ENCODE assay signal across 20 mouse cellular contexts in the genomic region with DNA sequence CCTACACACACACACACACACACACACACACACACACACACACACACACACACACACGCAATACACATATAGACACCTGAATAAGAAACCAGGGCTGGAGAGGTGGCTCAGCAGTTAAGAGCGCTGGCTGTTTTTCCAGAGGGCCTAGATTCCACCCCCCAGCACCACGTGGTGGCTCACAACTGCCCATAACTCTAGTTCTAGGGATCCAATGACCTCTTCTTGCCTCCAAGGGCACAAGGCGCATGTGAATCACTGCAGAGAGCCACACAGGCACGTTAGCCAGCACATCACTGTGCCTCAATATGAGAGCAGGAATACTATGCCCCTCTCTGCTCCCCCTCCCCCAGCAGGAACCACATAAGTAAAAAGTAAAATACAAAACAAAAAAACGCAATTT. TPM values are rescaled to one million over a fixed set of nuclear protein-coding genes. Genes with fewer than 3 reads are reported as not detected.
DNase-seq lines count a peak whose midpoint lies in the region; ATAC-seq and TF ChIP-seq lines count a peak whose summit lies in the region.
"Had no signal": no experiment of that assay in that cellular context is flagged by ENCODE, and none has a peak within 500 bp of the region (broad histone marks: within the 10 kb centered on the region; RNA-seq: fewer than 3 reads in every experiment).

No protein-coding gene starts in this region.

- peaks cover 2% of the 10 kb centered on the region for H3K36me3 ChIP-seq in kidney, adult 2 months (ENCODE audit: control insufficient read depth, insufficient read depth, low read length)
- peaks cover 61% of the 10 kb centered on the region for H3K36me3 ChIP-seq in kidney, embryonic 15.5 days

- intact Hi-C loops in gastrocnemius, adult 2 months (cut with DNase I): no loop called here

- H3K27me3 ChIP-seq in kidney, adult 2 months (replicated peaks; ENCODE audit: control insufficient read depth, insufficient read depth, low read length): no peaks in the 10 kb centered on the region
- no peaks in the 10 kb centered on the region for H3K27me3 ChIP-seq in kidney, embryonic 15.5 days
- H3K27me3 ChIP-seq: intestine, embryonic 15.5 days; lung, embryonic 15.5 days; neural tube, embryonic 12.5 days had no signal

- peaks cover 26% of the 10 kb centered on the region for H3K4me1 ChIP-seq in kidney, adult 2 months (ENCODE audit: control insufficient read depth, insufficient read depth, low read length)
- peaks cover 38% of the 10 kb centered on the region for H3K4me1 ChIP-seq in kidney, embryonic 15.5 days

- DNase-seq in gastrocnemius, adult 2 months: peak; percentile 48
- no peak for DNase-seq in gastrocnemius, adult 8-10 months (ENCODE audit: low spot score in 2 of 2)
- DNase-seq in kidney, adult 2 months: peak; percentile 81
- DNase-seq in adrenal gland, postnatal 14 days: peak; percentile 79
- peak; percentile 59 to 86 for DNase-seq in kidney, postnatal 25 days
- DNase-seq in ovary, postnatal 10 days (ENCODE audit: low spot score): no peak
- DNase-seq: cerebellum, adult 8-10 months; layer of hippocampus, postnatal 36 days; thymus, postnatal 14 days had no signal

- no peak for TF ChIP-seq CTCF in gastrocnemius, adult 2 months (IDR thresholded peaks at IDR 0.05)
- TF ChIP-seq CTCF in kidney, adult 2 months (conservative IDR thresholded peaks at IDR 0.05; ENCODE audit: insufficient read depth, insufficient read length, low read depth, low read length): no peak

- no peaks in the 10 kb centered on the region for H3K9me3 ChIP-seq in kidney, embryonic 15.5 days (replicated peaks)
- H3K9me3 ChIP-seq: embryonic facial prominence, embryonic 10.5 days; hindbrain, embryonic 13.5 days; intestine, embryonic 15.5 days; lung, embryonic 15.5 days; midbrain, embryonic 13.5 days; neural tube, embryonic 12.5 days had no signal

- no peak for ATAC-seq in kidney, embryonic 15.5 days (replicated peaks; ENCODE audit: low FRiP score)
- no peak for ATAC-seq in granulocyte monocyte progenitor cell, adult 5-6 weeks (replicated peaks; ENCODE audit: poor library complexity, severe bottlenecking)
- ATAC-seq: intestine, embryonic 15.5 days; midbrain, embryonic 13.5 days had no signal

- no peak overlapping the region for H3K4me2 ChIP-seq in kidney, embryonic 15.5 days
- H3K4me2 ChIP-seq: hindbrain, embryonic 13.5 days; intestine, embryonic 15.5 days; lung, embryonic 15.5 days; midbrain, embryonic 13.5 days; neural tube, embryonic 12.5 days had no signal

- 61% methylated on average over 6 of the region's 6 CpGs for WGBS in kidney, adult 2 months
- 74% methylated on average over 6 of the region's 6 CpGs for WGBS in kidney, embryonic 15.5 days

- TF ChIP-seq POLR2A in kidney, adult 2 months (IDR thresholded peaks at IDR 0.05; ENCODE audit: low read depth, low read length): no peak

- H3K9ac ChIP-seq in kidney, embryonic 15.5 days: no peak overlapping the region
- H3K9ac ChIP-seq: hindbrain, embryonic 13.5 days; intestine, embryonic 15.5 days; liver, embryonic 14.5 days; lung, embryonic 15.5 days; midbrain, embryonic 13.5 days; neural tube, embryonic 12.5 days had no signal

- H3K4me3 ChIP-seq in gastrocnemius, adult 2 months: no peak overlapping the region
- H3K4me3 ChIP-seq in kidney, adult 2 months (ENCODE audit: insufficient read depth, low read depth, low read length): no peak overlapping the region
- H3K4me3 ChIP-seq in kidney, embryonic 15.5 days (replicated peaks): no peak overlapping the region
- H3K4me3 ChIP-seq: embryonic facial prominence, embryonic 10.5 days; hindbrain, embryonic 13.5 days; intestine, embryonic 15.5 days; layer of hippocampus, adult 2 months; lung, embryonic 15.5 days; midbrain, embryonic 13.5 days; neural tube, embryonic 12.5 days had no signal

- H3K27ac ChIP-seq in gastrocnemius, adult 2 months: peak overlapping the region; percentile 24
- H3K27ac ChIP-seq in kidney, adult 2 months (ENCODE audit: insufficient read depth, low read depth, low read length): peak overlapping the region; percentile 52; the same call in 1 of the 2 replicates
- H3K27ac ChIP-seq in kidney, embryonic 15.5 days: no peak overlapping the region
- H3K27ac ChIP-seq: embryonic facial prominence, embryonic 10.5 days; hindbrain, embryonic 13.5 days; intestine, embryonic 15.5 days; layer of hippocampus, adult 2 months; liver, embryonic 14.5 days; lung, embryonic 15.5 days; macrophage; midbrain, embryonic 13.5 days; neural tube, embryonic 12.5 days had no signal

RNA-seq across cellular contexts. Expression of gene Mif4gd, which starts 4.1 kb away (rescaled TPM):
- total RNA-seq in gastrocnemius, adult 2 months (2021): 10 to 100 TPM; 46.0 to 55.0 TPM
- 10 to 100 TPM; 34.1 to 43.9 (median 40.3) TPM for total RNA-seq in gastrocnemius, adult 8-10 months (2022)
- polyA plus RNA-seq in kidney, adult 2 months (2012; rRNA removed): 138 and 144 TPM in 2 replicates
- 35.8 and 37.6 TPM in 2 replicates for polyA plus RNA-seq in kidney, embryonic 15.5 days (2015; fragmentation: Nextera tagmentation; extraction: Ambion mirVana)
- total RNA-seq in adrenal gland, postnatal 14 days (2021): 98.2 and 112 TPM in 2 replicates
- 18.9 and 32.1 TPM in 2 replicates for total RNA-seq in granulocyte monocyte progenitor cell, adult 5-6 weeks (2014; fragmentation: Nextera tagmentation)
- 17.5 and 29.5 TPM in 2 replicates for total RNA-seq in granulocyte monocyte progenitor cell, adult 5-6 weeks (2017)

RNA-seq across cellular contexts. Expression of gene Slc25a19, which starts 11.2 kb away (rescaled TPM):
- 10 to 100 TPM; 43.1 to 51.5 TPM for total RNA-seq in gastrocnemius, adult 2 months (2021)
- 10 to 100 TPM; 35.7 to 45.7 (median 40.7) TPM for total RNA-seq in gastrocnemius, adult 8-10 months (2022)
- polyA plus RNA-seq in kidney, adult 2 months (2012; rRNA removed): 144 and 172 TPM in 2 replicates
- polyA plus RNA-seq in kidney, embryonic 15.5 days (2015; fragmentation: Nextera tagmentation; extraction: Ambion mirVana): 45.8 and 48.3 TPM in 2 replicates
- total RNA-seq in adrenal gland, postnatal 14 days (2021): 181 and 188 TPM in 2 replicates
- 21.9 and 26.1 TPM in 2 replicates for total RNA-seq in granulocyte monocyte progenitor cell, adult 5-6 weeks (2014; fragmentation: Nextera tagmentation)
- total RNA-seq in granulocyte monocyte progenitor cell, adult 5-6 weeks (2017): 12.8 and 21.6 TPM in 2 replicates

RNA-seq across cellular contexts. Expression of gene Gga3, which starts 13.0 kb away (rescaled TPM):
- total RNA-seq in gastrocnemius, adult 2 months (2021): 10 to 100 TPM; 18.8 to 20.7 TPM
- 10 to 100 TPM; 10.3 to 14.5 (median 11.6) TPM for total RNA-seq in gastrocnemius, adult 8-10 months (2022)
- 16.9 and 17.7 TPM in 2 replicates for polyA plus RNA-seq in kidney, adult 2 months (2012; rRNA removed)
- 18.5 and 20.7 TPM in 2 replicates for polyA plus RNA-seq in kidney, embryonic 15.5 days (2015; fragmentation: Nextera tagmentation; extraction: Ambion mirVana)
- 19.5 and 23.8 TPM in 2 replicates for total RNA-seq in adrenal gland, postnatal 14 days (2021)
- total RNA-seq in granulocyte monocyte progenitor cell, adult 5-6 weeks (2014; fragmentation: Nextera tagmentation): 34.1 and 43.3 TPM in 2 replicates
- total RNA-seq in granulocyte monocyte progenitor cell, adult 5-6 weeks (2017): 28.2 and 31.8 TPM in 2 replicates

RNA-seq across cellular contexts. Expression of gene Mrps7, which starts 13.2 kb away (rescaled TPM):
- total RNA-seq in gastrocnemius, adult 2 months (2021): 10 to 100 TPM; 66.8 to 88.5 TPM
- 10 to 100 TPM; 73.4 to 84.2 (median 81.8) TPM for total RNA-seq in gastrocnemius, adult 8-10 months (2022)
- 51.7 and 53.1 TPM in 2 replicates for polyA plus RNA-seq in kidney, adult 2 months (2012; rRNA removed)
- 102 and 103 TPM in 2 replicates for polyA plus RNA-seq in kidney, embryonic 15.5 days (2015; fragmentation: Nextera tagmentation; extraction: Ambion mirVana)
- total RNA-seq in adrenal gland, postnatal 14 days (2021): 81.0 and 87.7 TPM in 2 replicates
- 49.9 and 57.2 TPM in 2 replicates for total RNA-seq in granulocyte monocyte progenitor cell, adult 5-6 weeks (2014; fragmentation: Nextera tagmentation)
- 46.9 and 63.8 TPM in 2 replicates for total RNA-seq in granulocyte monocyte progenitor cell, adult 5-6 weeks (2017)

RNA-seq across cellular contexts. Expression of gene Nup85, which starts 52.7 kb away (rescaled TPM):
- 10 to 100 TPM; 17.2 to 18.6 TPM for total RNA-seq in gastrocnemius, adult 2 months (2021)
- total RNA-seq in gastrocnemius, adult 8-10 months (2022): 10 to 100 TPM; 16.6 to 21.7 (median 20.9) TPM
- 32.9 and 33.5 TPM in 2 replicates for polyA plus RNA-seq in kidney, adult 2 months (2012; rRNA removed)
- 174 and 190 TPM in 2 replicates for polyA plus RNA-seq in kidney, embryonic 15.5 days (2015; fragmentation: Nextera tagmentation; extraction: Ambion mirVana)
- 40.7 and 52.8 TPM in 2 replicates for total RNA-seq in adrenal gland, postnatal 14 days (2021)
- 172 and 175 TPM in 2 replicates for total RNA-seq in granulocyte monocyte progenitor cell, adult 5-6 weeks (2014; fragmentation: Nextera tagmentation)
- 170 and 173 TPM in 2 replicates for total RNA-seq in granulocyte monocyte progenitor cell, adult 5-6 weeks (2017)

Comparison
In these comparisons a context has a peak if more than half of its experiments do, and no peak if none do; other contexts are left out.
1. DNase-seq: peak in gastrocnemius, adult 2 months (single experiment), kidney, adult 2 months (single experiment), adrenal gland, postnatal 14 days (single experiment) and kidney, postnatal 25 days (2 of 2); none in gastrocnemius, adult 8-10 months (0 of 2) and ovary, postnatal 10 days (single experiment).